Mouse (Mus musculus) cerebellum, adult 2 months (tissue): ENCODE measurements around the gene Ssr1.

Experiments used
- CTCF ChIP-seq: fragments of 200-500 bp; IDR thresholded peaks from 2 replicates; pipeline ENCODE4 v1.5.1; 2011; ENCODE audit warnings: low read depth, mild to moderate bottlenecking, control low read depth, low read length, moderate library complexity, borderline replicate concordance; ENCODE audit not compliant: insufficient read depth
- POLR2A ChIP-seq: fragments of 200-500 bp; IDR thresholded peaks from 2 replicates; pipeline ENCODE4 v1.6.1; 2011; ENCODE audit warnings: low read length, control low read depth, borderline replicate concordance; ENCODE audit not compliant: insufficient read depth

DNA sequence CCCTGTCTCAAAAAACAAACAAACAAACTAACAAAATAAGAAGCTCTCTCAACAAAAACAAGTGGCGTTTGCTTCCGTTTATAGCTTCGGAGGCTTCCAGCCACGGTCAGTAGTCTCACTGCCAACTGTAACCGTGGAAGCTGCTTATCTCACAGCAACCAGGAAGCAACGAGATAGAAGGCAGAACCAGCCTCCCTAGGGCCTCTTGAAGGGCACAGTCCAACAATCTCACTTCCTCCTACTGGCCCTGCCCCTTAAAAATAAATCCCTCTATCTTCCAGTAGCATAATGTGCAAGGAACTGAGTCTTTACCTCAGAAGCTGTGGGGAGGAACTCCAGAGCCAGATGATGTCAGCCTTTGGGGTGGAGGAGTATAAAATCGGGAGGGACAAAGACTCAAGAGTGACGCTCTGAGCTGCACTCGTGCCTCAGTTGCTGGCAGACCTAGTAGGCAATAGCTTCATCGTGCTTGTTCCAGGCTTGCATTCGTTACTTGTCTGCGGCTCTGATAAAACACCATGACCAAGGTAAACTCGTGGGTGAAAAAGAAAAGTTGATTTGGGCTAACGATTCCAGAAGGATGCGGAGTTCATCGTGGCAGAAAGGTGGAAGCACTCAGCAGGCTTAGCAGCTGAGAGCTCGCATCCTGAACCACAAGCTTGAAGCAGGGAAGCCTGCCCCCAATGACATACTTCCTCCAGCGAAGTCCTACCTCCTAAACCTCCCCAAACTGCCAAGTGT lies 35.3 kb downstream of the Ssr1 start:
- TF ChIP-seq POLR2A, result no peak
- TF ChIP-seq CTCF, result no peak
